Mouse (Mus musculus) bone marrow macrophage, adult 2 months (primary cell): ENCODE measurements around the gene Actr10.

Experiments
- CTCF ChIP-seq: IDR thresholded peaks from 2 replicates; pipeline ENCODE4 v1.5.1; 2012; ENCODE audit warnings: low read depth, mild to moderate bottlenecking, low read length, moderate library complexity
- POLR2A ChIP-seq: IDR thresholded peaks from 2 replicates; pipeline ENCODE4 v1.6.1; 2012; ENCODE audit warnings: mild to moderate bottlenecking, low read depth, low read length, borderline replicate concordance

- TF ChIP-seq CTCF (no peak), POLR2A (no peak)
Measured at GRCm38 (mm10) chr12:70937150-70937549, 507 bp upstream of the Actr10 start.
